Mouse (Mus musculus) MEL (cell line): ENCODE data around the gene Efcab14. TPM values are rescaled to one million over a fixed set of nuclear protein-coding genes. Genes with fewer than 3 reads are reported as not detected.

ENCODE experiments used
- DNase-seq: peaks from one replicate; pipeline ENCODE4 v3.0.0; 2011; ENCODE audit warnings: low read depth, low spot score
- H3K27ac ChIP-seq: 2 replicates; pipeline ENCODE4 v1.5.1; 2012; ENCODE audit warnings: low read depth, mild to moderate bottlenecking, control low read depth, low read length, moderate library complexity; ENCODE audit not compliant: control insufficient read depth
- H3K27me3 ChIP-seq, 2 experiments: fragments of 150-350 bp in 1 of 2; sonication (generic) in 1 of 2; 2 replicates each; pipeline ENCODE4 v1.6.1; 2012; ENCODE audit warnings: low read length in 2 of 2, mild to moderate bottlenecking in 2 of 2, improper control_type of control experiment in 1 of 2, moderate library complexity in 1 of 2; ENCODE audit not compliant: insufficient read depth in 2 of 2, control insufficient read depth in 1 of 2
- H3K36me3 ChIP-seq, 2 experiments: 2 replicates each; pipeline ENCODE4 v1.6.1; 2012 to 2014; ENCODE audit warnings: low read length in 2 of 2, improper control_type of control experiment in 1 of 2, inconsistent platforms in 1 of 2, mild to moderate bottlenecking in 1 of 2; ENCODE audit not compliant: insufficient read depth in 2 of 2, control insufficient read depth in 1 of 2
- H3K4me1 ChIP-seq, 2 experiments: fragments of 150-350 bp in 1 of 2; sonication (generic) in 1 of 2; 2 replicates each; pipeline ENCODE4 v1.6.1; 2012; ENCODE audit warnings: low read length in 2 of 2, improper control_type of control experiment in 1 of 2, mild to moderate bottlenecking in 1 of 2; ENCODE audit not compliant: insufficient read depth in 2 of 2, control insufficient read depth in 1 of 2
- H3K4me3 ChIP-seq, 2 experiments: fragments of 150-350 bp in 1 of 2; sonication (generic) in 1 of 2; 2 replicates each; pipeline ENCODE4 v1.5.1; 2012; ENCODE audit warnings: low read depth in 2 of 2, low read length in 2 of 2, mild to moderate bottlenecking in 2 of 2, moderate library complexity in 2 of 2, control low read depth in 1 of 2, improper control_type of control experiment in 1 of 2; ENCODE audit not compliant: control insufficient read depth in 1 of 2, insufficient read depth in 1 of 2
- H3K79me2 ChIP-seq: 2 replicates; pipeline ENCODE4 v1.6.1; 2012; ENCODE audit warnings: mild to moderate bottlenecking, low read length, moderate library complexity; ENCODE audit not compliant: control insufficient read depth, poor library complexity, insufficient read depth
- H3K9ac ChIP-seq: 2 replicates; pipeline ENCODE4 v1.6.1; 2012; ENCODE audit warnings: low read depth, mild to moderate bottlenecking, control low read depth, low read length, moderate library complexity; ENCODE audit not compliant: control insufficient read depth, poor library complexity, severe bottlenecking
- H3K9me3 ChIP-seq: fragments of 150-350 bp; sonication (generic); replicated peaks from 2 replicates; pipeline ENCODE4 v1.6.1; 2012; ENCODE audit warnings: mild to moderate bottlenecking, low read length, improper control_type of control experiment, moderate library complexity; ENCODE audit not compliant: insufficient read depth
- BHLHE40 ChIP-seq: IDR thresholded peaks from 2 replicates; pipeline ENCODE4 v1.6.1; 2012; ENCODE audit warnings: low read depth, mild to moderate bottlenecking, inconsistent platforms, low read length, improper control_type of control experiment, borderline replicate concordance
- CHD1 ChIP-seq: IDR thresholded peaks from 2 replicates; pipeline ENCODE4 v1.6.1; 2012; ENCODE audit warnings: low read depth, mild to moderate bottlenecking, inconsistent platforms, low read length, improper control_type of control experiment
- CHD2 ChIP-seq: IDR thresholded peaks from 2 replicates; pipeline ENCODE4 v1.6.1; 2011; ENCODE audit warnings: low read length, improper control_type of control experiment
- CTCF ChIP-seq, 3 experiments: IDR thresholded peaks in 2 of 3; conservative IDR thresholded peaks in 1 of 3; 2 replicates each; pipeline ENCODE4 v1.5.1; 2011 to 2012; ENCODE audit warnings: low read length in 3 of 3, low read depth in 2 of 3, mild to moderate bottlenecking in 2 of 3, improper control_type of control experiment in 1 of 3, inconsistent platforms in 1 of 3, mixed read lengths in 1 of 3, moderate library complexity in 1 of 3; ENCODE audit not compliant: control insufficient read depth in 1 of 3, insufficient read depth in 1 of 3, poor library complexity in 1 of 3, severe bottlenecking in 1 of 3
- ELF1 ChIP-seq: IDR thresholded peaks from 2 replicates; pipeline ENCODE4 v1.6.1; 2014; ENCODE audit warnings: low read depth, mild to moderate bottlenecking, inconsistent platforms, low read length, improper control_type of control experiment, moderate library complexity
- EP300 ChIP-seq, 2 experiments: IDR thresholded peaks; 2 replicates each; pipeline ENCODE4 v1.6.1; 2011; ENCODE audit warnings: improper control_type of control experiment in 2 of 2, low read length in 2 of 2, low read depth in 1 of 2, mild to moderate bottlenecking in 1 of 2
- ETS1 ChIP-seq: IDR thresholded peaks from 2 replicates; pipeline ENCODE4 v1.6.1; 2012; ENCODE audit warnings: low read depth, mild to moderate bottlenecking, inconsistent platforms, low read length, improper control_type of control experiment, moderate library complexity
- GABPA ChIP-seq: IDR thresholded peaks from 2 replicates; pipeline ENCODE4 v1.6.1; 2012; ENCODE audit warnings: low read depth, mild to moderate bottlenecking, inconsistent platforms, low read length, improper control_type of control experiment, moderate library complexity
- GATA1 ChIP-seq: IDR thresholded peaks from 2 replicates; pipeline ENCODE4 v1.6.1; 2011; ENCODE audit warnings: low read depth, low read length, improper control_type of control experiment
- HCFC1 ChIP-seq: IDR thresholded peaks from 2 replicates; pipeline ENCODE4 v1.6.1; 2012; ENCODE audit warnings: low read depth, mild to moderate bottlenecking, inconsistent platforms, low read length, improper control_type of control experiment, moderate library complexity
- JUND ChIP-seq: IDR thresholded peaks from 2 replicates; pipeline ENCODE4 v1.6.1; 2011; ENCODE audit warnings: low read depth, mild to moderate bottlenecking, improper control_type of control experiment, low read length
- KAT2A ChIP-seq: conservative IDR thresholded peaks from 2 replicates; pipeline ENCODE4 v1.6.1; 2012; ENCODE audit warnings: low read depth, low read length, improper control_type of control experiment, inconsistent platforms
- MAZ ChIP-seq: IDR thresholded peaks from 2 replicates; pipeline ENCODE4 v1.6.1; 2012; ENCODE audit warnings: low read depth, mild to moderate bottlenecking, inconsistent platforms, low read length, improper control_type of control experiment
- MXI1 ChIP-seq: IDR thresholded peaks from 2 replicates; pipeline ENCODE4 v1.6.1; 2011; ENCODE audit warnings: mild to moderate bottlenecking, low read depth, low read length, improper control_type of control experiment
- MYB ChIP-seq: IDR thresholded peaks from 2 replicates; pipeline ENCODE4 v1.6.1; 2011; ENCODE audit warnings: mild to moderate bottlenecking, low read depth, low read length, improper control_type of control experiment
- MYC ChIP-seq: IDR thresholded peaks from 2 replicates; pipeline ENCODE4 v1.6.1; 2011; ENCODE audit warnings: low read depth, mild to moderate bottlenecking, low read length, improper control_type of control experiment, moderate library complexity
- POLR2AphosphoS5 ChIP-seq: IDR thresholded peaks from 2 replicates; pipeline ENCODE4 v1.6.1; 2012; ENCODE audit warnings: low read depth, borderline replicate concordance, mild to moderate bottlenecking, inconsistent platforms, low read length, moderate library complexity, mixed read lengths
- RAD21 ChIP-seq: IDR thresholded peaks from 2 replicates; pipeline ENCODE4 v1.6.1; 2011; ENCODE audit warnings: mild to moderate bottlenecking, low read depth, low read length, improper control_type of control experiment
- RCOR1 ChIP-seq: IDR thresholded peaks from 2 replicates; pipeline ENCODE4 v1.6.1; 2012; ENCODE audit warnings: low read depth, mild to moderate bottlenecking, inconsistent platforms, low read length, improper control_type of control experiment
- SIN3A ChIP-seq: IDR thresholded peaks from 2 replicates; pipeline ENCODE4 v1.6.1; 2012; ENCODE audit warnings: low read length, improper control_type of control experiment, inconsistent platforms
- SMC3 ChIP-seq: IDR thresholded peaks from 2 replicates; pipeline ENCODE4 v1.6.1; 2011; ENCODE audit warnings: low read depth, low read length, improper control_type of control experiment
- USF1 ChIP-seq: IDR thresholded peaks from 2 replicates; pipeline ENCODE4 v1.6.1; 2014; ENCODE audit warnings: low read depth, mild to moderate bottlenecking, inconsistent platforms, low read length, improper control_type of control experiment, moderate library complexity
- USF2 ChIP-seq, 2 experiments: IDR thresholded peaks; 2 replicates each; pipeline ENCODE4 v1.6.1; 2011 to 2012; ENCODE audit warnings: improper control_type of control experiment in 2 of 2, low read length in 2 of 2, borderline replicate concordance in 1 of 2, inconsistent platforms in 1 of 2, low read depth in 1 of 2, mild to moderate bottlenecking in 1 of 2; ENCODE audit not compliant: insufficient read depth in 1 of 2
- ZC3H11A ChIP-seq: IDR thresholded peaks from 2 replicates; pipeline ENCODE4 v1.6.1; 2012; ENCODE audit warnings: low read depth, mild to moderate bottlenecking, inconsistent platforms, low read length, improper control_type of control experiment
- ZKSCAN1 ChIP-seq: IDR thresholded peaks from 2 replicates; pipeline ENCODE4 v1.6.1; 2012; ENCODE audit warnings: low read depth, mild to moderate bottlenecking, inconsistent platforms, low read length, improper control_type of control experiment, moderate library complexity
- polyA plus RNA-seq, 2 experiments: library from polyadenylated mRNA; stranded (reverse) in 1 of 2; unstranded in 1 of 2; fragments of >175 nt in 1 of 2; fragments of >200 nt in 1 of 2; gene quantifications; 2 replicates each; pipeline versions ENCODE4 v1.2.1 to v1.2.4; 2012; ENCODE audit warnings: low replicate concordance in 2 of 2, low read depth in 1 of 2; ENCODE audit not compliant: insufficient read length in 2 of 2, insufficient read depth in 1 of 2, missing spikeins in 1 of 2
- total RNA-seq: library from RNA; depleted of rRNA; stranded (reverse); fragments of 300-350 nt; gene quantifications from 2 replicates; pipeline ENCODE4 v1.2.3, GENCODE M21; 2012

Gene Efcab14
- total and polyA plus RNA-seq, 3 experiments = 11.7 to 17.1 TPM; not detected in 1

GRCm38 (mm10) chr4:115737551-115738041, at the start of gene Efcab14 (continued):
- TF ChIP-seq MYB (0 out of 2 replicates have a peak, but pooled peaks have one; percentile 39), ZC3H11A (no peak), HCFC1 (peak; percentile 93)
- TF ChIP-seq, all 39 proteins: peak for 21

GRCm38 (mm10) chr4:115701468-115701867, 36.1 kb upstream of the Efcab14 start:
- TF ChIP-seq GABPA (no peak), CTCF (IDR thresholded peaks at IDR 0.05 in 2 of 3, conservative IDR thresholded peaks at IDR 0.05 in 1 of 3; ENCODE audit: control insufficient read depth in 1 of 3, insufficient read depth in 1 of 3, low read depth in 2 of 3, low read length in 3 of 3, poor library complexity in 1 of 3, severe bottlenecking in 1 of 3) (no peak), SIN3A (no peak), USF2 (IDR thresholded peaks at IDR 0.05; ENCODE audit: borderline replicate concordance in 1 of 2, insufficient read depth in 1 of 2, low read depth in 1 of 2, low read length in 2 of 2) (no peak), ZKSCAN1 (no peak), MYC (no peak), SMC3 (no peak), USF1 (no peak), MXI1 (no peak), ELF1 (no peak), CHD2 (no peak), RAD21 (no peak), EP300 (IDR thresholded peaks at IDR 0.05; ENCODE audit: low read depth in 1 of 2, low read length in 2 of 2) (no peak), GATA1 (no peak)
- no peaks in the 10 kb centered on the region; a peak in 2 of 4 replicates for H3K27me3 ChIP-seq
- H3K4me3 ChIP-seq = no peak overlapping the region
- H3K79me2 ChIP-seq = no peaks in the 10 kb centered on the region
- no peak overlapping the region for H3K9ac ChIP-seq
- no peaks in the 10 kb centered on the region for H3K9me3 ChIP-seq
- no peak overlapping the region for H3K27ac ChIP-seq
- H3K36me3 ChIP-seq = no peaks in the 10 kb centered on the region
- no peaks in the 10 kb centered on the region for H3K4me1 ChIP-seq
- DNase-seq = no peak

- no peaks in the 10 kb centered on the region; a peak in 2 of 4 replicates for H3K27me3 ChIP-seq
- TF ChIP-seq RCOR1 = no peak
- no peak for TF ChIP-seq USF1
- no peak for TF ChIP-seq POLR2AphosphoS5
- TF ChIP-seq CHD2 = no peak
- TF ChIP-seq ETS1 = no peak
- no peak for TF ChIP-seq CHD1
- no peak for TF ChIP-seq BHLHE40
- no peak for TF ChIP-seq JUND
- no peak for TF ChIP-seq HCFC1
- no peak for TF ChIP-seq KAT2A
- TF ChIP-seq ELF1 = no peak
- TF ChIP-seq MYC = no peak
- no peak for TF ChIP-seq MAZ
- no peaks in the 10 kb centered on the region for H3K4me1 ChIP-seq
Measured at GRCm38 (mm10) chr4:115703927-115704505, 33.5 kb upstream of the Efcab14 start.

More at GRCm38 (mm10) chr4:115703927-115704505, 33.5 kb upstream of the Efcab14 start:
- no peak for DNase-seq
- no peaks in the 10 kb centered on the region for H3K36me3 ChIP-seq
- no peaks in the 10 kb centered on the region for H3K9me3 ChIP-seq
- no peaks in the 10 kb centered on the region for H3K79me2 ChIP-seq
- no peak overlapping the region for H3K27ac ChIP-seq
- no peak overlapping the region for H3K4me3 ChIP-seq
- no peak overlapping the region for H3K9ac ChIP-seq
